Mouse (Mus musculus): ENCODE measurements around the gene Taok3.

DNA sequence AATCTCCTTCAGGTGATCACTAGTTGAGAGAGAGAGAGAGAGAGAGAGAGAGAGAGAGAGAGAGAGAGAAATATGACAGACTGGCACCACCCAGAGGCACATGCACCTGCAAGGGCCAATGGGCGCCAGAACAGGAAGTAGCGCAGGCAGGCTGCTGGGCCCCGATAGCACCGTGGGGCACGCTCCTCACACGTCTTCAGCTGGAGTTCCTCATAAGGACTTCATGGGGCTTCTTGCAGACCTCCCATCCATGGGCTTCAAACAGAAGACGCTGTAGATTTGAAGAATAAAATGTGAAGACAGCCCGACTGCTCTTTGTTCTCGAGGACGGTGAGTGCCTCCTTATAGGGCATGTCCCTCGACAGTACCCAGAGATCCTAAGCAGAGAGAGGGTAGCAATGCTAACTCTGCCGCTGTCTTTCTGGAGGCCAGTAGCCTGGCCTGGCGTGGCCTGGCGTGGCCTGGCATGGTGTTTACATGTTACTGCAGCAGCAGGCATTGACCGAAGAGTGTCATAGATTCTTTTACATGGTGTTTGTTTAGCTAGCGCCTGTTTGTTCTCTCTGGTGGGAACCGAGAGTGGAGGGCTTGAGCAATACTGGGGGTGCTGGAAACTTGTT, 13.6 kb downstream of the Taok3 start:
- TF ChIP-seq CTCF (IDR thresholded peaks at IDR 0.05): no peak
- TF ChIP-seq EP300 (IDR thresholded peaks at IDR 0.05; ENCODE audit: insufficient read depth, low read depth, low read length): no peak
